Mouse (Mus musculus) CH12.LX (cell line): ENCODE results near the gene Gm20388. TPM values are rescaled to one million over a fixed set of nuclear protein-coding genes. Genes with fewer than 3 reads are reported as not detected.

Experiments
- DNase-seq: peaks from one replicate; pipeline ENCODE4 v3.0.0-alpha.2; 2013; ENCODE audit errors: extremely low read depth
- H3K27ac ChIP-seq: 2 replicates; pipeline ENCODE4 v1.5.1; 2012; ENCODE audit warnings: low read depth, mild to moderate bottlenecking, control low read depth, moderate library complexity; ENCODE audit not compliant: insufficient read depth
- H3K27me3 ChIP-seq: replicated peaks from 2 replicates; pipeline ENCODE3; 2012; ENCODE audit warnings: inconsistent platforms
- H3K36me3 ChIP-seq, 2 experiments: replicated peaks in 1 of 2; 2 replicates each; pipeline versions ENCODE3 to v1.6.1; 2012; ENCODE audit warnings: inconsistent platforms in 1 of 2, low read length in 1 of 2, mild to moderate bottlenecking in 1 of 2, mixed read lengths in 1 of 2, moderate library complexity in 1 of 2; ENCODE audit not compliant: control insufficient read depth in 1 of 2, insufficient read depth in 1 of 2
- H3K4me1 ChIP-seq, 2 experiments: 2 replicates each; pipeline ENCODE4 v1.6.1; 2012; ENCODE audit warnings: inconsistent platforms in 1 of 2, moderate library complexity in 1 of 2; ENCODE audit not compliant: insufficient read depth in 2 of 2, control insufficient read depth in 1 of 2
- H3K4me2 ChIP-seq: 2 replicates; pipeline ENCODE4 v1.6.1; 2012; ENCODE audit warnings: low read depth, mild to moderate bottlenecking, control low read depth; ENCODE audit not compliant: poor library complexity, insufficient read depth, severe bottlenecking
- H3K4me3 ChIP-seq, 3 experiments: fragments of 150-350 bp in 1 of 3; sonication (generic) in 1 of 3; replicated peaks in 1 of 3; 2 replicates each; pipeline versions ENCODE3 to v1.5.1; 2011 to 2012; ENCODE audit warnings: low read depth in 2 of 3, low read length in 2 of 3, mild to moderate bottlenecking in 2 of 3, moderate library complexity in 2 of 3, control low read depth in 1 of 3, improper control_type of control experiment in 1 of 3, inconsistent platforms in 1 of 3, mixed read lengths in 1 of 3; ENCODE audit not compliant: poor library complexity in 1 of 3
- H3K79me2 ChIP-seq: replicated peaks from 2 replicates; pipeline ENCODE4 v1.6.1; 2012; ENCODE audit warnings: mild to moderate bottlenecking, moderate library complexity; ENCODE audit not compliant: control insufficient read depth, poor library complexity, insufficient read depth, severe bottlenecking; ENCODE audit errors: extremely low read depth
- H3K9ac ChIP-seq: 2 replicates; pipeline ENCODE4 v1.6.1; 2012; ENCODE audit warnings: low read depth, mild to moderate bottlenecking, control low read depth, moderate library complexity; ENCODE audit not compliant: insufficient read depth
- H3K9me3 ChIP-seq: replicated peaks from 2 replicates; pipeline ENCODE3; 2012; ENCODE audit warnings: low read length, inconsistent platforms, mixed read lengths
- BHLHE40 ChIP-seq: IDR thresholded peaks from 2 replicates; pipeline ENCODE4 v1.6.1; 2011; ENCODE audit warnings: mild to moderate bottlenecking, low read depth, low read length, improper control_type of control experiment
- CHD2 ChIP-seq: IDR thresholded peaks from 2 replicates; pipeline ENCODE4 v1.6.1; 2011; ENCODE audit warnings: low read length, improper control_type of control experiment
- CTCF ChIP-seq, 2 experiments: IDR thresholded peaks in 1 of 2; conservative IDR thresholded peaks in 1 of 2; 2 replicates each; pipeline ENCODE4 v1.5.1; 2011 to 2012; ENCODE audit warnings: low read depth in 2 of 2, low read length in 2 of 2, improper control_type of control experiment in 1 of 2, inconsistent platforms in 1 of 2, mild to moderate bottlenecking in 1 of 2, moderate library complexity in 1 of 2
- EP300 ChIP-seq: IDR thresholded peaks from 2 replicates; pipeline ENCODE4 v1.6.1; 2011; ENCODE audit warnings: low read length, improper control_type of control experiment
- GABPA ChIP-seq: IDR thresholded peaks from 2 replicates; pipeline ENCODE4 v1.6.1; 2012; ENCODE audit warnings: low read depth, low read length, improper control_type of control experiment, inconsistent platforms; ENCODE audit not compliant: insufficient replicate concordance
- JUND ChIP-seq: conservative IDR thresholded peaks from 2 replicates; pipeline ENCODE4 v1.6.1; 2011; ENCODE audit warnings: low read depth, low read length, improper control_type of control experiment
- KAT2A ChIP-seq: IDR thresholded peaks from 2 replicates; pipeline ENCODE4 v1.6.1; 2012; ENCODE audit warnings: low read length, improper control_type of control experiment, inconsistent platforms; ENCODE audit not compliant: insufficient replicate concordance
- MEF2A ChIP-seq: IDR thresholded peaks from 2 replicates; pipeline ENCODE4 v1.6.1; 2014; ENCODE audit warnings: low read depth, mild to moderate bottlenecking, inconsistent platforms, low read length, improper control_type of control experiment, borderline replicate concordance
- MXI1 ChIP-seq: IDR thresholded peaks from 2 replicates; pipeline ENCODE4 v1.6.1; 2011; ENCODE audit warnings: mild to moderate bottlenecking, low read depth, low read length, improper control_type of control experiment
- MYC ChIP-seq: IDR thresholded peaks from 2 replicates; pipeline ENCODE4 v1.6.1; 2011; ENCODE audit warnings: low read depth, mild to moderate bottlenecking, improper control_type of control experiment, low read length
- NRF1 ChIP-seq: IDR thresholded peaks from 2 replicates; pipeline ENCODE4 v1.6.1; 2014; ENCODE audit warnings: low read depth, mild to moderate bottlenecking, inconsistent platforms, low read length, improper control_type of control experiment, moderate library complexity
- PAX5 ChIP-seq: IDR thresholded peaks from 2 replicates; pipeline ENCODE4 v1.6.1; 2012; ENCODE audit warnings: low read length, inconsistent platforms, mixed read lengths
- POLR2AphosphoS2 ChIP-seq: IDR thresholded peaks from 2 replicates; pipeline ENCODE4 v1.6.1; 2011; ENCODE audit warnings: low read depth, low read length, improper control_type of control experiment
- RAD21 ChIP-seq: IDR thresholded peaks from 2 replicates; pipeline ENCODE4 v1.6.1; 2011; ENCODE audit warnings: low read depth, mild to moderate bottlenecking, low read length, improper control_type of control experiment, moderate library complexity
- TCF12 ChIP-seq: IDR thresholded peaks from 2 replicates; pipeline ENCODE4 v1.6.1; 2014; ENCODE audit warnings: low read depth, mild to moderate bottlenecking, inconsistent platforms, low read length, improper control_type of control experiment
- USF2 ChIP-seq: conservative IDR thresholded peaks from 2 replicates; pipeline ENCODE4 v1.6.1; 2011; ENCODE audit warnings: low read depth, low read length, improper control_type of control experiment
- dilution Hi-C: fragments of 300-500 bp; cut with MboI; formaldehyde crosslinking; loops from 2 replicates; pipeline ENCODE4 v1.14.3; 2020; ENCODE audit warnings: low sequenced_read_pairs; ENCODE audit not compliant: extremely low pct_unique_long_range_greater_than_20kb, extremely low pct_ligation_motif_present
- in situ Hi-C: fragments of 300-500 bp; cut with MboI; formaldehyde crosslinking; loops from 3 replicates; pipeline ENCODE4 v1.14.3; 2019; ENCODE audit warnings: low sequenced_read_pairs, low pct_ligation_motif_present, low pct_unique_long_range_greater_than_20kb, mixed read lengths
- polyA plus RNA-seq: library from polyadenylated mRNA; unstranded; fragments of >175 nt; gene quantifications from 2 replicates; pipeline ENCODE4 v1.2.1, GENCODE M21; 2012; ENCODE audit warnings: low read depth; ENCODE audit not compliant: insufficient read length
- total RNA-seq, 2 experiments: library from RNA; depleted of rRNA; stranded (reverse); fragments of 300-350 nt in 1 of 2; fragments of >200 nt in 1 of 2; gene quantifications; 2 replicates each; pipeline ENCODE4 v1.2.3; 2012 to 2014

The Gm20388 gene
- total and polyA plus RNA-seq, 3 experiments, result 14.8 to 26.3 (median 22.2) TPM

DNA sequence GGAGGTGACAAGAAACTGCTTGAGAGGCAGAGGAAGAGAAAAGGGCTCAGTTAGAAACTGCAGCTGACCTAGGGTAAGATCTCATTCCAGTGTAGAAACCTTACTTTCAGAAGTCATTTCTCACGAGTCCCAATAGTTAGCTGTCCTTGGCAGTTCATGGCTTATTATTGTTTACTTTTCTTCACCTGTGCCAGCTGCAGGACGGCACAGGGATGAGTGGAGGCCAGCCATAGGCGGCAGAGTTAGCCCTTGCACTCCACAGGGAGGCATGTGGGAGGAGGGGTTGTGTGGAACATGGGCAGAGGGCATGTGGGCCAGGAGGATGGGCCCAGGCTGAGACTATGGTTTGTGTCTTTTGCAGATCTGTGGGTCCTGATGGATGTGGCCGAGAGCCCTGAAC lies 2472.4 kb downstream of the Gm20388 start:
- Histone ChIP-seq H3K9ac (no peak overlapping the region), H3K4me1 (peaks cover 5 to 6% of the 10 kb centered on the region in 2 experiments), H3K4me3 (no peak overlapping the region), H3K4me2 (no peak overlapping the region), H3K9me3 (no peaks in the 10 kb centered on the region), H3K79me2 (peaks cover 48% of the 10 kb centered on the region), H3K36me3 (peaks cover 69 to 90% of the 10 kb centered on the region in 2 experiments), H3K27ac (no peak overlapping the region), H3K27me3 (no peaks in the 10 kb centered on the region)
- dilution Hi-C loops (no loop called here), in situ Hi-C loops (no loop called here)
- no peak for DNase-seq
- TF ChIP-seq MXI1 (no peak), BHLHE40 (no peak), NRF1 (no peak), TCF12 (no peak), JUND (no peak), PAX5 (no peak), KAT2A (no peak), MEF2A (no peak), EP300 (no peak), CTCF (conservative IDR thresholded peaks at IDR 0.05 in 1 of 2, IDR thresholded peaks at IDR 0.05 in 1 of 2; ENCODE audit: low read depth in 2 of 2, low read length in 2 of 2) (no peak), POLR2AphosphoS2 (no peak), GABPA (no peak), CHD2 (no peak), MYC (no peak), USF2 (no peak)

DNA sequence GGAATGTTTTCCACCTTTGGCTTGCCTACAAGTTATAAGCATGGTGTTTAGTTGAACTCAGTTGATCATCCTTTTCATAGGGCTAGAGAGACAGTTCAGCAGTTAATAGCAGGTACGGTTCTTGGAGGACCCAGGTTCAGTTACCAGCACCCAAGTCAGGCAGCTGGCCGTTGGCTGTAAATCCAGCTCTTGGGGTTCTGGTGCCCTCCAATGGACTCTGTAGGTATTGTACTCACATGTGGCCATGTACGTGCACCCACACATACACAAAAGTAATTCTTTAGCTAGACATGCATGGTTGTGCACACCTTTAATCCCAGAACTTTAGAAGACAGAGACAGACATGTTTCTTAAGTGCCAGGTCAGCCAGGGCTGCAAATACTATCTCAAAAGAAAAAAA lies 2478.7 kb downstream of the Gm20388 start:
- peaks cover 76 to 94% of the 10 kb centered on the region in 2 experiments for H3K36me3 ChIP-seq
- H3K27me3 ChIP-seq, result no peaks in the 10 kb centered on the region
- no peak overlapping the region for H3K27ac ChIP-seq
- no peak overlapping the region for H3K4me2 ChIP-seq
- no peak overlapping the region for H3K4me3 ChIP-seq
- in situ Hi-C loops (no loop called here), dilution Hi-C loops (no loop called here)
- peaks cover 4% of the 10 kb centered on the region; the same call in 1 of the 2 replicates for H3K79me2 ChIP-seq
- H3K9ac ChIP-seq, result no peak overlapping the region
- peak in 1 of 2 experiments; percentile 30; a peak in 2 of 4 replicates for TF ChIP-seq CTCF (conservative IDR thresholded peaks at IDR 0.05 in 1 of 2, IDR thresholded peaks at IDR 0.05 in 1 of 2; ENCODE audit: low read depth in 2 of 2, low read length in 2 of 2)
- TF ChIP-seq MEF2A, result no peak
- no peak for TF ChIP-seq NRF1
- peak; percentile 24 for TF ChIP-seq RAD21
- H3K4me1 ChIP-seq, result no peaks in the 10 kb centered on the region
- DNase-seq, result no peak
- peaks cover 12% of the 10 kb centered on the region for H3K9me3 ChIP-seq
